Mouse (Mus musculus) midbrain, embryonic 16.5 days (tissue): ENCODE data around the gene Armcx6. TPM values are rescaled to one million over a fixed set of nuclear protein-coding genes. Genes with fewer than 3 reads are reported as not detected.

ENCODE experiments used
- microRNA-seq: library from miRNA; unstranded; fragments of <30 nt; microRNA quantifications from one replicate; pipeline ENCODE4, GENCODE M21; 2017
- polyA plus RNA-seq: library from polyadenylated mRNA; unstranded; fragments of >200 nt; fragmentation: Nextera tagmentation; extraction: Ambion mirVana; gene quantifications from 2 replicates; pipeline ENCODE4 v1.2.1, GENCODE M21; 2015

Armcx6 gene
- polyA plus RNA-seq, 1 experiment from 2014 or later: 52.7 TPM

Small RNAs within 50 kb of the gene (microRNA-seq; reads per million reads assigned to microRNA genes)
- gene Mir7093: not detected

Other genes with a start within 250 kb of the Armcx6 start
- 40.7 and 40.8 TPM in 2 replicates for gene Timm8a1, start 209.6 kb downstream of the Armcx6 start, polyA plus RNA-seq
- 0.26 and 0.36 TPM in 2 replicates for gene Btk, start 167.8 kb downstream of the Armcx6 start, polyA plus RNA-seq
- 144 and 152 TPM in 2 replicates for gene Rpl36a, start 165.8 kb downstream of the Armcx6 start, polyA plus RNA-seq
- gene Gla, start 150.3 kb downstream of the Armcx6 start, polyA plus RNA-seq: 3.2 and 3.8 TPM in 2 replicates
- gene Hnrnph2, start 150.2 kb downstream of the Armcx6 start, polyA plus RNA-seq: 143 and 151 TPM in 2 replicates
- 5.9 and 7.2 TPM in 2 replicates for gene Armcx4, start 64.9 kb downstream of the Armcx6 start, polyA plus RNA-seq
- 95.8 and 97.5 TPM in 2 replicates for gene Armcx1, start 33.5 kb downstream of the Armcx6 start, polyA plus RNA-seq
- gene Armcx3, start 5.2 kb upstream of the Armcx6 start, polyA plus RNA-seq: 86.7 and 87.7 TPM in 2 replicates
- gene Armcx2, start 57.8 kb upstream of the Armcx6 start, polyA plus RNA-seq: 95.6 and 104 TPM in 2 replicates
- gene Nxf2, start 213.3 kb upstream of the Armcx6 start, polyA plus RNA-seq: 0.28 and 0.44 TPM in 2 replicates